Mouse (Mus musculus): Measurements from ENCODE around the gene Hes6. TPM values are rescaled to one million over a fixed set of nuclear protein-coding genes. Genes with fewer than 3 reads are reported as not detected.
A peak's percentile ranks its signal among the peaks of the same experiment; 100 is the strongest.

Gene Hes6
- polyA plus RNA-seq, 1 experiment, result 87.2 TPM

- peaks cover 2% of the 10 kb centered on the region for H3K79me3 ChIP-seq (ENCODE audit: low read depth)
- peak overlapping the region; percentile 58 for H3ac ChIP-seq (ENCODE audit: control insufficient read depth, insufficient read length, low read depth)
- peak overlapping the region; percentile 44 for H3K4me3 ChIP-seq (ENCODE audit: insufficient read depth, poor library complexity, severe bottlenecking)
- TF ChIP-seq FOSL1 (IDR thresholded peaks at IDR 0.05; ENCODE audit: insufficient read depth, low read length, poor library complexity, severe bottlenecking) (no peak), USF1 (IDR thresholded peaks at IDR 0.05; ENCODE audit: low read depth) (no peak), MYOG (IDR thresholded peaks at IDR 0.05; ENCODE audit: control insufficient read depth, extremely low read depth, insufficient read length) (no peak), MAX (IDR thresholded peaks at IDR 0.05) (no peak), CTCF (IDR thresholded peaks at IDR 0.05; ENCODE audit: control insufficient read depth, insufficient read depth, insufficient read length) (no peak), MYOD1 (IDR thresholded peaks at IDR 0.05; ENCODE audit: control insufficient read depth, insufficient read length, low read depth) (no peak), CEBPB (IDR thresholded peaks at IDR 0.05; ENCODE audit: low read depth) (no peak)
- H3K36me3 ChIP-seq (ENCODE audit: control insufficient read depth, insufficient read depth), result no peaks in the 10 kb centered on the region
- H3K79me2 ChIP-seq (ENCODE audit: control insufficient read depth, insufficient read depth), result no peaks in the 10 kb centered on the region
- H3K27me3 ChIP-seq (ENCODE audit: control insufficient read depth, insufficient read depth, insufficient read length), result no peaks in the 10 kb centered on the region
Observed at GRCm38 (mm10) chr1:91458223-91458861, 44.5 kb upstream of the Hes6 start.

GRCm38 (mm10) chr1:91457698-91458097 lies 43.9 kb upstream of the Hes6 start:
- Histone ChIP-seq H3K4me3 (ENCODE audit: insufficient read depth, poor library complexity, severe bottlenecking) (no peak overlapping the region), H3K79me2 (ENCODE audit: control insufficient read depth, insufficient read depth) (no peaks in the 10 kb centered on the region), H3K36me3 (ENCODE audit: control insufficient read depth, insufficient read depth) (no peaks in the 10 kb centered on the region), H3K27me3 (ENCODE audit: control insufficient read depth, insufficient read depth, insufficient read length) (no peaks in the 10 kb centered on the region), H3K79me3 (ENCODE audit: low read depth) (peaks cover 2% of the 10 kb centered on the region), H3ac (ENCODE audit: control insufficient read depth, insufficient read length, low read depth) (no peak overlapping the region)
- no peak for TF ChIP-seq MYOG (IDR thresholded peaks at IDR 0.05; ENCODE audit: control insufficient read depth, extremely low read depth, insufficient read length)
- no peak for TF ChIP-seq MAX (IDR thresholded peaks at IDR 0.05)
- TF ChIP-seq CEBPB (IDR thresholded peaks at IDR 0.05; ENCODE audit: low read depth), result no peak
- TF ChIP-seq FOSL1 (IDR thresholded peaks at IDR 0.05; ENCODE audit: insufficient read depth, low read length, poor library complexity, severe bottlenecking), result no peak
- TF ChIP-seq MYOD1 (IDR thresholded peaks at IDR 0.05; ENCODE audit: control insufficient read depth, insufficient read length, low read depth), result no peak
- no peak for TF ChIP-seq CTCF (IDR thresholded peaks at IDR 0.05; ENCODE audit: control insufficient read depth, insufficient read depth, insufficient read length)
- TF ChIP-seq USF1 (IDR thresholded peaks at IDR 0.05; ENCODE audit: low read depth), result no peak

GRCm38 (mm10) chr1:91457116-91457515 lies 43.3 kb upstream of the Hes6 start:
- Histone ChIP-seq H3ac (ENCODE audit: control insufficient read depth, insufficient read length, low read depth) (no peak overlapping the region), H3K36me3 (ENCODE audit: control insufficient read depth, insufficient read depth) (no peaks in the 10 kb centered on the region), H3K4me3 (ENCODE audit: insufficient read depth, poor library complexity, severe bottlenecking) (no peak overlapping the region), H3K79me3 (ENCODE audit: low read depth) (peaks cover 2% of the 10 kb centered on the region), H3K79me2 (ENCODE audit: control insufficient read depth, insufficient read depth) (no peaks in the 10 kb centered on the region), H3K27me3 (ENCODE audit: control insufficient read depth, insufficient read depth, insufficient read length) (no peaks in the 10 kb centered on the region)
- TF ChIP-seq MYOD1 (IDR thresholded peaks at IDR 0.05; ENCODE audit: control insufficient read depth, insufficient read length, low read depth) (no peak), CTCF (IDR thresholded peaks at IDR 0.05; ENCODE audit: control insufficient read depth, insufficient read depth, insufficient read length) (no peak), MYOG (IDR thresholded peaks at IDR 0.05; ENCODE audit: control insufficient read depth, extremely low read depth, insufficient read length) (no peak), MAX (IDR thresholded peaks at IDR 0.05) (no peak), FOSL1 (IDR thresholded peaks at IDR 0.05; ENCODE audit: insufficient read depth, low read length, poor library complexity, severe bottlenecking) (no peak), USF1 (IDR thresholded peaks at IDR 0.05; ENCODE audit: low read depth) (no peak), CEBPB (IDR thresholded peaks at IDR 0.05; ENCODE audit: low read depth) (no peak)

GRCm38 (mm10) chr1:91456301-91456801 lies 42.5 kb upstream of the Hes6 start:
- H3K27me3 ChIP-seq (ENCODE audit: control insufficient read depth, insufficient read depth, insufficient read length), result no peaks in the 10 kb centered on the region
- H3K36me3 ChIP-seq (ENCODE audit: control insufficient read depth, insufficient read depth), result no peaks in the 10 kb centered on the region
- H3K79me3 ChIP-seq (ENCODE audit: low read depth), result peaks cover 2% of the 10 kb centered on the region
- H3K79me2 ChIP-seq (ENCODE audit: control insufficient read depth, insufficient read depth), result no peaks in the 10 kb centered on the region
- H3K4me3 ChIP-seq (ENCODE audit: insufficient read depth, poor library complexity, severe bottlenecking), result no peak overlapping the region
- H3ac ChIP-seq (ENCODE audit: control insufficient read depth, insufficient read length, low read depth), result no peak overlapping the region
- no peak for TF ChIP-seq FOSL1 (IDR thresholded peaks at IDR 0.05; ENCODE audit: insufficient read depth, low read length, poor library complexity, severe bottlenecking)
- no peak for TF ChIP-seq MAX (IDR thresholded peaks at IDR 0.05)
- TF ChIP-seq CEBPB (IDR thresholded peaks at IDR 0.05; ENCODE audit: low read depth), result no peak
- TF ChIP-seq MYOG (IDR thresholded peaks at IDR 0.05; ENCODE audit: control insufficient read depth, extremely low read depth, insufficient read length), result no peak
- TF ChIP-seq USF1 (IDR thresholded peaks at IDR 0.05; ENCODE audit: low read depth), result no peak
- no peak for TF ChIP-seq CTCF (IDR thresholded peaks at IDR 0.05; ENCODE audit: control insufficient read depth, insufficient read depth, insufficient read length)
- TF ChIP-seq MYOD1 (IDR thresholded peaks at IDR 0.05; ENCODE audit: control insufficient read depth, insufficient read length, low read depth), result no peak

GRCm38 (mm10) chr1:91455661-91456161 lies 41.9 kb upstream of the Hes6 start:
- Histone ChIP-seq H3K27me3 (ENCODE audit: control insufficient read depth, insufficient read depth, insufficient read length) (no peaks in the 10 kb centered on the region), H3ac (ENCODE audit: control insufficient read depth, insufficient read length, low read depth) (no peak overlapping the region), H3K36me3 (ENCODE audit: control insufficient read depth, insufficient read depth) (no peaks in the 10 kb centered on the region), H3K79me2 (ENCODE audit: control insufficient read depth, insufficient read depth) (no peaks in the 10 kb centered on the region), H3K79me3 (ENCODE audit: low read depth) (peaks cover 2% of the 10 kb centered on the region), H3K4me3 (ENCODE audit: insufficient read depth, poor library complexity, severe bottlenecking) (no peak overlapping the region)
- no peak for TF ChIP-seq MAX (IDR thresholded peaks at IDR 0.05)
- no peak for TF ChIP-seq MYOG (IDR thresholded peaks at IDR 0.05; ENCODE audit: control insufficient read depth, extremely low read depth, insufficient read length)
- no peak for TF ChIP-seq USF1 (IDR thresholded peaks at IDR 0.05; ENCODE audit: low read depth)
- no peak for TF ChIP-seq FOSL1 (IDR thresholded peaks at IDR 0.05; ENCODE audit: insufficient read depth, low read length, poor library complexity, severe bottlenecking)
- TF ChIP-seq CTCF (IDR thresholded peaks at IDR 0.05; ENCODE audit: control insufficient read depth, insufficient read depth, insufficient read length), result no peak
- TF ChIP-seq CEBPB (IDR thresholded peaks at IDR 0.05; ENCODE audit: low read depth), result no peak
- TF ChIP-seq MYOD1 (IDR thresholded peaks at IDR 0.05; ENCODE audit: control insufficient read depth, insufficient read length, low read depth), result no peak
